Mouse (Mus musculus) forebrain, embryonic 15.5 days (tissue): ENCODE measurements around the gene Magi1. TPM values are rescaled to one million over a fixed set of nuclear protein-coding genes. Genes with fewer than 3 reads are reported as not detected.

ENCODE experiments used
- ATAC-seq: fragments of 200-750 bp; cut with Nextera tagmentation; replicated peaks from 2 replicates; pipeline ENCODE4 v1.8.0; 2017; ENCODE audit warnings: mild to moderate bottlenecking, moderate TSS enrichment, moderate library complexity
- H3K27ac ChIP-seq: fragments of 300-500 bp; sonication (generic); replicated peaks from 2 replicates; pipeline ENCODE4 v1.5.1; 2015; ENCODE audit warnings: mild to moderate bottlenecking, inconsistent platforms
- H3K27me3 ChIP-seq: fragments of 300-500 bp; sonication (generic); 2 replicates; pipeline ENCODE4 v1.6.1; 2015; ENCODE audit warnings: inconsistent platforms
- H3K36me3 ChIP-seq: fragments of 300-500 bp; sonication (generic); 2 replicates; pipeline ENCODE4 v1.6.1; 2015; ENCODE audit warnings: mild to moderate bottlenecking, inconsistent platforms
- H3K4me1 ChIP-seq: fragments of 300-500 bp; sonication (generic); 2 replicates; pipeline ENCODE4 v1.6.1; 2015; ENCODE audit warnings: inconsistent platforms
- H3K4me2 ChIP-seq: fragments of 300-500 bp; sonication (generic); replicated peaks from 2 replicates; pipeline ENCODE4 v1.6.1; 2015; ENCODE audit warnings: mild to moderate bottlenecking, inconsistent platforms
- H3K4me3 ChIP-seq: fragments of 300-500 bp; sonication (generic); 2 replicates; pipeline ENCODE4 v1.5.1; 2015; ENCODE audit warnings: mild to moderate bottlenecking, inconsistent platforms
- H3K9ac ChIP-seq: fragments of 300-500 bp; sonication (generic); replicated peaks from 2 replicates; pipeline ENCODE4 v1.6.1; 2015; ENCODE audit warnings: mild to moderate bottlenecking, inconsistent platforms
- H3K9me3 ChIP-seq: fragments of 300-500 bp; sonication (generic); 2 replicates; pipeline ENCODE4 v1.6.1; 2016; ENCODE audit warnings: inconsistent platforms
- WGBS: fragments of 180-500 bp; shearing (Covaris S2); methylation state at CpG from one replicate; pipeline ENCODE4 v1.1.7; 2015; ENCODE audit warnings: mixed read lengths; 5-methylcytosine and 5-hydroxymethylcytosine counted together
- polyA plus RNA-seq: library from polyadenylated mRNA; unstranded; fragments of >200 nt; fragmentation: Nextera tagmentation; extraction: Ambion mirVana; gene quantifications from 2 replicates; pipeline ENCODE4 v1.2.1, GENCODE M21; 2015

Magi1 gene
- polyA plus RNA-seq, 1 experiment from 2014 or later, result 36.7 TPM

DNA sequence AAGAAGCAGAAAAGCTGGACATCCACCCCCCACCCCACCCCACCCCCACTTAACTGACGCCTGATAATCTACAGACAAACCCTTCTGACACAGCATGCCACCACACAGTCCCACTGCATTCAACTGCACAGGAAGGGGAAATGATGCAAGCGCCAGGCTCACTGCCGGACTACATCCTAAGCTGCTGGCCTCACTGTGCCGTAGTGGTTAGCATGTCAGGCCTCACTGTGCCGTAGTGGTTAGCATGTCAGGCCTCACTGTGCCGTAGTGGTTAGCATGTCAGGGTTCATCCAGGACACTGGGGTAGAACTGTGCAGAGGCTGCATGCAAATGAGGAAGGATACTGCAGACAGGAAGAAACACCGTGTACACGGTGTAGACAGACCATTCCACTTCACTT, 29.8 kb downstream of the Magi1 start:
- Histone ChIP-seq H3K4me3 (no peak overlapping the region), H3K9me3 (no peaks in the 10 kb centered on the region), H3K27ac (no peak overlapping the region), H3K4me1 (0 out of 2 replicates have a peak, but pooled peaks cover 4% of the 10 kb centered on the region), H3K9ac (no peak overlapping the region), H3K4me2 (no peak overlapping the region), H3K36me3 (no peaks in the 10 kb centered on the region), H3K27me3 (no peaks in the 10 kb centered on the region)
- WGBS, result 75% methylated on average over 8 of the region's 8 CpGs
- no peak; the same call in 1 of the 2 replicates for ATAC-seq

GRCm38 (mm10) chr6:94251358-94251945, 32.3 kb downstream of the Magi1 start:
- H3K9ac ChIP-seq, result no peak overlapping the region
- no peak for ATAC-seq

DNA sequence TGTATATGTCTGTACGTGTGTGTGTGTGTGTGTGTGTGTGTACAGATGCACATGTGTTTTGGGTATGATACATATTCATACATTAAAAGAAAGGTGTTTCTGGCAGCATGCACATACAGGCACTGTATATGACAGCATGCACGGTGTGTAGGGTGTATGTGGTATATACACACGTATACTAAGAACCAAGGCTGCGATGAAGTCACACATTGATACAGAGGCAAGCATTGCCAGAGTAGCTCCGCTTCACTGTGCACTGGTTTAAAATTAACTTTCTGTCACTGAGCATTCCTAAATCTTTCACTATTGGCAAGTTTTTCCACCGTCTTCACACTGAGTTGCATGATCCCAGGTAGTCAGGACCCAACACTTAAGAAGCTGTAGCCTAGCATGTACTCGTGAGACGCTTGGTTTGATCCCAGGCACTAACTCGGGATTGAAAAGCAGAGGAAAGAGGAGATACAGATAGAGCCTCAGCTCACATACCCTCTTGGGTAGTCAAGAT, 34.4 kb downstream of the Magi1 start:
- Histone ChIP-seq H3K4me2 (no peak overlapping the region), H3K27ac (no peak overlapping the region)
- no peak for ATAC-seq

More at GRCm38 (mm10) chr6:94251358-94251945, 32.3 kb downstream of the Magi1 start:
- Histone ChIP-seq H3K36me3 (no peaks in the 10 kb centered on the region), H3K9me3 (no peaks in the 10 kb centered on the region), H3K27ac (no peak overlapping the region), H3K4me3 (no peak overlapping the region), H3K27me3 (no peaks in the 10 kb centered on the region), H3K4me2 (no peak overlapping the region), H3K4me1 (0 out of 2 replicates have a peak, but pooled peaks cover 4% of the 10 kb centered on the region)
- WGBS, result 73% methylated on average over 8 of the region's 8 CpGs

DNA sequence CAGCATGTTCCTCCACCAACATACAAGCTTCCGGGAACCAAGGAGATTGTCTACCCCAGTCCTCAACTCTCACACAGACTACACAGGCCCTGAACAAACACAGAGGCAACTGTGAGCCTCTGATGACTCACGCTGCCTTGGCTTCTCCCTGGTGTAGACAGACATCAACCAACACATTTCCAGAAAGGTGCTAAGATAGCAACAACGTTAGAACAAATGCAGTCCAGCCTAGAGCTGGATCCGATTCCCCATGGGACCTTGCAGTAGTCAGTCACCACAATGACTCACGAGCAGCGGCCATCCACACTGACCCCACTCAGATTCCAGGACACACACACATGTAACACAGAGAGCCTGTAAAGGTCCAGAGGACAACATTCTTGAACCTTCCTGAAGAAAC, 42.5 kb downstream of the Magi1 start:
- H3K9ac ChIP-seq, result no peak overlapping the region
- WGBS, result 93% methylated on average over 6 of the region's 6 CpGs

More for the DNA sequence above, 34.4 kb downstream of the Magi1 start:
- Histone ChIP-seq H3K36me3 (no peaks in the 10 kb centered on the region), H3K27me3 (no peaks in the 10 kb centered on the region), H3K9me3 (no peaks in the 10 kb centered on the region), H3K4me1 (no peaks in the 10 kb centered on the region), H3K4me3 (no peak overlapping the region), H3K9ac (no peak overlapping the region)
- WGBS, result 90% methylated on average over 9 of the region's 9 CpGs

GRCm38 (mm10) chr6:94238643-94239042, 45.1 kb downstream of the Magi1 start:
- H3K4me3 ChIP-seq, result no peak overlapping the region
- no peak overlapping the region for H3K9ac ChIP-seq
- H3K4me2 ChIP-seq, result no peak overlapping the region
- H3K27ac ChIP-seq, result no peak overlapping the region
- WGBS, result 74% methylated on average over 2 of the region's 2 CpGs
- no peaks in the 10 kb centered on the region for H3K4me1 ChIP-seq
- H3K27me3 ChIP-seq, result no peaks in the 10 kb centered on the region
- no peaks in the 10 kb centered on the region for H3K36me3 ChIP-seq
- no peaks in the 10 kb centered on the region for H3K9me3 ChIP-seq
- ATAC-seq, result no peak

More for the DNA sequence above, 42.5 kb downstream of the Magi1 start:
- no peaks in the 10 kb centered on the region for H3K36me3 ChIP-seq
- H3K4me1 ChIP-seq, result no peaks in the 10 kb centered on the region
- H3K9me3 ChIP-seq, result no peaks in the 10 kb centered on the region
- H3K4me2 ChIP-seq, result no peak overlapping the region
- ATAC-seq, result no peak
- no peak overlapping the region for H3K4me3 ChIP-seq
- no peak overlapping the region for H3K27ac ChIP-seq
- H3K27me3 ChIP-seq, result no peaks in the 10 kb centered on the region

- no peak overlapping the region for H3K27ac ChIP-seq
- no peak overlapping the region for H3K4me3 ChIP-seq
- no peak overlapping the region for H3K9ac ChIP-seq
- H3K4me2 ChIP-seq, result no peak overlapping the region
- H3K27me3 ChIP-seq, result no peaks in the 10 kb centered on the region
- no peaks in the 10 kb centered on the region for H3K9me3 ChIP-seq
- no peak for ATAC-seq
- H3K36me3 ChIP-seq, result no peaks in the 10 kb centered on the region
- H3K4me1 ChIP-seq, result peaks cover 5% of the 10 kb centered on the region
- WGBS, result 80% methylated on average over 2 of the region's 2 CpGs
These were observed 46.8 kb downstream of the Magi1 start for GRCm38 (mm10) chr6:94236899-94237298.

GRCm38 (mm10) chr6:94232243-94232785, 51.4 kb downstream of the Magi1 start:
- Histone ChIP-seq H3K4me3 (no peak overlapping the region), H3K9me3 (no peaks in the 10 kb centered on the region), H3K4me1 (peaks cover 16% of the 10 kb centered on the region), H3K9ac (no peak overlapping the region), H3K36me3 (no peaks in the 10 kb centered on the region), H3K27ac (no peak overlapping the region), H3K27me3 (no peaks in the 10 kb centered on the region), H3K4me2 (no peak overlapping the region)
- ATAC-seq, result no peak
- WGBS, result 69% methylated on average over 3 of the region's 3 CpGs

DNA sequence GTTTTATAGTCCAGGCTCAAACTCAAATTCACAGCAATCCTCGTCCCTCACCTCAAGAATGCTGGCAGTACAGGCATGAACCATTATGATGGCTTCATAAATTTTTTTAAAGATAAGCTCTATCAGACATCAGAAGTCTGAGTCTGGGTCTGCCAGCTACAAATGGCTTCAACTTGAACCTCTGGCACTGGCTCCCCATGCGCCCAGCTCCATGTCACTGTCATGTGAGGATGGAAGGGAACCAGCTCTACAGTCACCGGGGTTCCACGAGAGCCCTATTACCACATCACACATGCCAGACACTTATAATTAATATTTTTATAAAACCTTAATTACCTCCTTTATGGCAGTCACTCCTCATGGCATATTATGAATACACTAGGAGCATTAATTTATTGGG, 51.9 kb downstream of the Magi1 start:
- H3K9me3 ChIP-seq, result no peaks in the 10 kb centered on the region
- no peaks in the 10 kb centered on the region for H3K36me3 ChIP-seq
- no peak overlapping the region for H3K4me2 ChIP-seq
- H3K27ac ChIP-seq, result no peak overlapping the region
- H3K4me3 ChIP-seq, result no peak overlapping the region
- WGBS, result 50% methylated on average over 4 of the region's 4 CpGs
- ATAC-seq, result no peak
- peaks cover 16% of the 10 kb centered on the region for H3K4me1 ChIP-seq
- no peaks in the 10 kb centered on the region for H3K27me3 ChIP-seq
- no peak overlapping the region for H3K9ac ChIP-seq

DNA sequence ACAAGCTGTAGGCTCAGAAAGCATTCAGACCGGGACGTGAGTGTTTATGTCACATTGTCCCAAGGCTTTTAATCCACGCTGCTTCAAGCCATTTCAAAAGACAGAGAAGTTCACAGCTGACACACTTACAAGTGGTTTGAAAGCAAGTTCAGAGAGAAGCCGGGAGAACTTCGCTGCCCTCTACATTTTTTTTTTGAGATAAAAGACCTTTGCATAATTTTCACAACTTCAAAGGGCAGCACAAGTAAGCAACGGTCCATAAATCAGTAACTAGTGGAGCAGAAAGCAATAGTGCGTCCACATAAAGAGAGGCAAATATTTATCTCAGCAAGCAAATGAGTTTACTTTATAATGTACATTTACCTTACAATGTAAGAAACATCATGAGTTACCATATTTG, 52.4 kb downstream of the Magi1 start:
- H3K9me3 ChIP-seq, result no peaks in the 10 kb centered on the region
- H3K27ac ChIP-seq, result no peak overlapping the region
- H3K36me3 ChIP-seq, result no peaks in the 10 kb centered on the region
- H3K9ac ChIP-seq, result no peak overlapping the region
- H3K27me3 ChIP-seq, result no peaks in the 10 kb centered on the region
- H3K4me2 ChIP-seq, result no peak overlapping the region
- H3K4me1 ChIP-seq, result peaks cover 16% of the 10 kb centered on the region
- ATAC-seq, result no peak
- no peak overlapping the region for H3K4me3 ChIP-seq
- 7% methylated on average over 7 of the region's 7 CpGs for WGBS

DNA sequence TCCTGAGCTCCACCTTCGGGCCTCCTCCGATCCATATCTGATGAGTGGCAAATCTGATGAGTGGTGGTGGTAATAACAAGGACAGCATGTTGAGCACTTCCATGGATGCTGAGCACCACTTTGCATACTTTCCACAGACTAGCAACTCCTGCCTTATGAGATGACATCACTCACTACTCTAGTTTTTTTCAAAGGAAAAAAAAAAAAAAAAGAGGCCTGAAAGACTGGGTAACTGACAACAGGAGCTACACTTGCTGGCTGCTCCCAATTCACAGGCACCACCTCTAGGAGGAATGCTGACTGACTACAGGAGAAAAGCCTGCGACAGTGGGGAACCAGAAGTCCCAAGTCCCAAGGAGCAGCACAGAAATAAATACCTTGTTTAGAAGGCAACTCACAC, 52.8 kb downstream of the Magi1 start:
- Histone ChIP-seq H3K9ac (no peak overlapping the region), H3K4me3 (no peak overlapping the region), H3K27me3 (no peaks in the 10 kb centered on the region), H3K27ac (no peak overlapping the region), H3K4me1 (peaks cover 16% of the 10 kb centered on the region), H3K9me3 (no peaks in the 10 kb centered on the region), H3K36me3 (no peaks in the 10 kb centered on the region), H3K4me2 (no peak overlapping the region)
- ATAC-seq, result no peak
- 50% methylated on average over 3 of the region's 3 CpGs for WGBS

GRCm38 (mm10) chr6:94230129-94230528, 53.6 kb downstream of the Magi1 start:
- no peak for ATAC-seq
- 73% methylated on average over 3 of the region's 3 CpGs for WGBS
- Histone ChIP-seq H3K9ac (no peak overlapping the region), H3K4me2 (no peak overlapping the region), H3K9me3 (no peaks in the 10 kb centered on the region), H3K27me3 (no peaks in the 10 kb centered on the region), H3K4me3 (no peak overlapping the region), H3K27ac (no peak overlapping the region), H3K36me3 (no peaks in the 10 kb centered on the region), H3K4me1 (peaks cover 16% of the 10 kb centered on the region)

DNA sequence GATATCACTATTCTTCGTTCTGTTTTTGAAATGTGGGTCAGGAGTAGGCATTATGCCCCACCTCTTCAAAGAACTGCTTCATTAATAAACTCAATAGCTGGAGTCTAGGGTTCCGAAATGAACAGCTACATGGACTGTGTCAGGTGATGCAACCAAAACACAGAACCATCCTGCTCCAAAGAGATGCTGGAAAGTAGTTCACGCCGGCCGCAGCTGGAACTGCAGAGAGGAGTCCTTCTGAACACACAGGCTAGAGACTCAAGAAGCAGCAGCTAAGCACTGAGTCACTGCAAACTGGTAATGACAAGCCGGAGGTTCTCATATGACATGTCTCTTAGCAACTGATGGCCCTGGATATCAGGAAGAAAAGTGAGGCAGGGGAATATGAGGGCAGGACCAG, 57.5 kb downstream of the Magi1 start:
- Histone ChIP-seq H3K27ac (no peak overlapping the region), H3K4me1 (peaks cover 6% of the 10 kb centered on the region; the same call in 1 of the 2 replicates), H3K4me3 (no peak overlapping the region), H3K4me2 (no peak overlapping the region), H3K27me3 (no peaks in the 10 kb centered on the region), H3K9me3 (no peaks in the 10 kb centered on the region), H3K9ac (no peak overlapping the region), H3K36me3 (no peaks in the 10 kb centered on the region)
- WGBS, result 86% methylated on average over 6 of the region's 6 CpGs
- no peak for ATAC-seq

DNA sequence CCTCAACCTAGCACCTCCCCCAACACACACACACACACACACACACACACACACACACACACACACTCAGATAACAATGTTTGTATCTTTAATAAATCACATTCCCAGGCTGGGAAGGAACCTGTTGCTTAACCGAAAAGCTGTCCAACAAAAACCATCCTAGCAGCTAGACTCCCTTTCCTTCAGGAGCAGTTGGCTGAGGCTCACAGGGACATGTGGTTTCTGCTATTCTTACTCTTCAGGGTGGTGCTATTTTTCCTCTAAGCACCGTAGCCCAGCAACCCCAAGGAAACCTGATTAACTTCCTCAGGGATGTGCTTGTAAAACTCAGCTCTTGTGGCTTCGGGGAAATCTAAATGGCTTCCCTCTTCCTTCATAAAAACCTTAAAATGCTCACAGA, 57.9 kb downstream of the Magi1 start:
- Histone ChIP-seq H3K27ac (no peak overlapping the region), H3K36me3 (no peaks in the 10 kb centered on the region), H3K4me2 (no peak overlapping the region), H3K9ac (no peak overlapping the region), H3K4me1 (peaks cover 1% of the 10 kb centered on the region; the same call in 1 of the 2 replicates), H3K9me3 (no peaks in the 10 kb centered on the region), H3K27me3 (no peaks in the 10 kb centered on the region), H3K4me3 (no peak overlapping the region)
- ATAC-seq, result no peak
- WGBS, result 73% methylated on average over 3 of the region's 3 CpGs
